Mouse (Mus musculus) cerebellum, adult 8-10 months (tissue): ENCODE data around the gene Brsk2.

Experiments
- DNase-seq: peaks from one replicate; pipeline ENCODE4 v3.0.0; 2022

Brsk2 gene

DNA sequence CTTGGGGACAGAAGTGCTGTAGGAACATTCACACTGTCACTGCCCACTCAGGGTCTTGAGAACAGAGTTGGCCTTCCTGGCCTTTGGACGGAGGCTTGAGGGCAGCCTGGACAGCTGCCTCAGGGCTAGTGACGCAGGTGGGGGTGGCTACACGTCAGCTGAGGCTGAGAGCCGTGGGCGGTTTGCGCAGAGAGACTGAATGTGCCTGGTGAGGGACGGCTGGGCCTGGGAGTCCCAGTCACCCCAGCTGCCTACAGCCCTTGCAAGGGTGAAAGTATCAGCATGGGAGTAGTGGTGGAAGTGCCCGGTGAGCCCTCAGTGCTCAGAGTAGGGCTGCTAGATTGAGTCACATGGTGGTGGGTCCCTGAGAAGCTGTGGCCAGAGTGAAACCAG is 6.6 kb downstream of the Brsk2 start:
- DNase-seq, result peak; percentile 49

DNA sequence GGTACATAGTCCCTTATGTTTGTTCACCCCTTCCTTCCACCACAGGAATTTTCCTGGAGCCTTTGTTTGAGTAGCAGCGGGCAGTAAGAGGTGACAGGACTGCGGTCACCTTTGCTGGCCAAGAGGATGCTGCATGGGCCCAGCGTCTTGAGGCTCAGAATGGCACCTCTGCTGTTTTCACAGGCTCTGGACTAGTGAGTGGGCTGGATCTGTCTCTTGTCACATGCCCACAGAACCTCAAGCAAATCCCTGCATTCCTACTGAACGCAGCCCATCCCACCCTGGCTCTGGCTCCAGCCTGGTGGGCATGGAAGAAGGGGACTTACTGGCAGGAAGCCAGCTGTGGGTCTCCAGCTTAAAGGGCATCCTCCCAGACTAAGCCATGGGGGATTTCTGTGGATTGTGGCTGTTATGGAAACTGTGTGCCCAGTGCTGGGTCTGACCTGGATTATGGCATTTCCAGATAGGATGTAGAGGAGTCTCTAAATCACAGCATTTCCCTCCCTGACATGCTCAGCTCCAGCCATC is 8.0 kb downstream of the Brsk2 start:
- no peak for DNase-seq

DNA sequence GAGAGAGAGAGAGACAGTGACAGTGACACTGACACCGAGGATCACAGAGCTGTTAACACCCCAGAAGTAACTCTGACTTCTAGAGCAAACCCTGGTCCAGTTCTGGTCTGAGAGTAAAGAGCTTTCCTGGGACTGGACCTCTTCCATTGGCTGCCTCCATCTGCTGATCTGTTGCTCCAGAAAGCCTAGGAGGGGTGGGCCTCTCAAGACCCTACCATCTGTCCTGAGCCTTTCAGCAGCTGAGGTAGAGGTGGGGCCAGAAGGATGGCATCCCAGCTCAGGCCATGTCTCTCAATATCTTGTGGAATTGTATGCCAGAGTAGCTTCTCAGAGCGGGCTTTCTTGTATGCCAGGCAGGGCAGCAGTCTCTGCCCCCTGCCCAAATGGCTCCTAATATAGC is 8.7 kb downstream of the Brsk2 start:
- DNase-seq, result no peak

DNA sequence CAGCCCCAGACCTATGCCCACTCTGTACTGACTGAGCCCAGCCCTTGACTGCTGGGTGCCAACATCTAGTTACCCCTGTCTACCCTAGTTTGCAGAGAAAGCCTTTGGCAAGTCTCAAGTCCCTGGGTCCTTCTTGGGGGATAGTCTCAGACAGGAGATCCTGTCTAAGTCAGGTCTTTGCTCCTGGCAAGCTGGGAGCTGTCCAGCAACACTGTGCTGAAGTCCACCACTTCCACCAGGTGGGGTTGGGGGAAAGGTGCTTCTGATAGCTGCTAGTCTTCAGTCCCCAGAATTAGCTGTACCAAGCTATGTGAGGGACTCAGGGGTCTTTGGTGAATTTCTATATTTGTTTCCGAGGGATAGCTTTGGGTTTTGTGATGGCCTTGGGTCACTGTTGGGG is 9.6 kb downstream of the Brsk2 start:
- no peak for DNase-seq

DNA sequence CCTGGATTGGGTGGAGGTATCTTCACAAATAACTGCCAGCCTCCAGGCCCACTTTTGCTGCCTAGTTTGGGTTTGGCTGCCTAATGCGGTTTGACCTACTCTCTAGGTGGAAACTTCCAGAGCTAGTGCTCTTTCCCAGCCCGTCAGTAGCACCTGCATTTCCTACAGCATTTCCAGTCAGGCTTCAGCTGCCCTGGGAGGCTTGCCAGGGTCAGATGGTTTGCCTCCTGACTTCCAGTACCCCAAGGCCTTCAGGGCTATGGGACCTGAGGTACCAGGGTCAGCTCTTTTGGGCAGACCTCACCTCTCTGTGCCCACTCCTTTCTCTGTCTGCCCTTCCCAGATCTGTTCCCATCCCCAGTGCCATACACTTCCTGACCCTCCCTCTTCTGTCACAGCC is 11.4 kb downstream of the Brsk2 start:
- no peak for DNase-seq

DNA sequence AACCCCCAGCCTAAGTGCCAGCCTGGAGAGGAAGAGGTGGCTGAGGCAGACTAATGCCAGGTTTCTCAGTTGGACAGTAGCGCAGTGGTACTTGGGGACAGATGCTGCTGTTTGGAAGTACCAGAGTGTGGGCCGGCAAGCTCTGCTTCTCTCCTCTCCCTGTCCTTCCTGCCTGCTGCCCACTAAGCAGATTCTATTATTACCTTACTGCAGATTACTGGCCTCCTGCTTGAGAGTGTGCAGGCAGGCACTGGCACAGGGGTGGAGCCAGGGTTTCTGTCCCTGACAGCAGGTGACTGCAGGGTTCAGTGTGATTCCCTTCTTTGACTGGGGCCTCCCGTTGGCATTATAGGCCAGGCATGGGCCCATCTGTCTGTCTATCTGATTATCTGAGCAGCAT is 11.9 kb downstream of the Brsk2 start:
- DNase-seq, result peak; percentile 63

DNA sequence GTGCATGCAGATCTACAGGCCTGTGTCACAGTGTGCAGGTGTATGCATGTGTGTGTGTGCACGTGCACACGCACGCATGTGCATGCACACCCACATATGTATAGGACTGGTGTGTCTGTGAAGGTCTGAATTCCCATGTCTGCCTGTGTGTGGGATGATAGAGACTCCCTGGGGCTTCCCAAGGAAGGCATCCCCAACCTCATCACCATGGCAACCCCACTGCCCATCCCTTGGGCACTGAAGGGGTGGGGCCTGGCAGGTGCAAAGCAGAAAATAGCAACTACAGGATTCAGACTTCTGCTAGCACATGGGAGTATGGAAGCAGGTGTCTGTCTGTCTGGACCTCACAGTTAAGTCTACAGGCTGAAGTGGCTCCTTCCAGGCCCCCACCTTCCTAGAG is 13.0 kb downstream of the Brsk2 start:
- DNase-seq, result no peak

DNA sequence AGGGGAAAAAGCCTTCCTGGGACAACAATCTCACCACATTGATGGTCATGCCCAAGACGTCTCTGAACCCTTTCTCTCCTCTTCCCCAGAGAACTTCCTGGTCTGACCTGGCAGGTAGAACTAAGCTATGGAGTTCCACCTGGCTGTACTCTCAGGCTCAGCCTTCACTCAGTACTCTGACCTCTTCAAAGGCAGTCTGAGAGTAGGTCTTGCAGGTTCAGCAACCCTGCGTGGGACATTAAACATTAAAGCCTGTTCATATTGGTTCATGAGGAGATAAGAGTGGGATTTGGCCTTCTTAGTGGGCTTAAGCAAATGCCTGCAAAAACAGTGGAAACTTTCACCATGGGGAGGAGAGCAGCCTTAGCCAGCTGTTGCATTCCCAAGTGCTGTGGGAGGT is 16.7 kb downstream of the Brsk2 start:
- DNase-seq, result no peak

DNA sequence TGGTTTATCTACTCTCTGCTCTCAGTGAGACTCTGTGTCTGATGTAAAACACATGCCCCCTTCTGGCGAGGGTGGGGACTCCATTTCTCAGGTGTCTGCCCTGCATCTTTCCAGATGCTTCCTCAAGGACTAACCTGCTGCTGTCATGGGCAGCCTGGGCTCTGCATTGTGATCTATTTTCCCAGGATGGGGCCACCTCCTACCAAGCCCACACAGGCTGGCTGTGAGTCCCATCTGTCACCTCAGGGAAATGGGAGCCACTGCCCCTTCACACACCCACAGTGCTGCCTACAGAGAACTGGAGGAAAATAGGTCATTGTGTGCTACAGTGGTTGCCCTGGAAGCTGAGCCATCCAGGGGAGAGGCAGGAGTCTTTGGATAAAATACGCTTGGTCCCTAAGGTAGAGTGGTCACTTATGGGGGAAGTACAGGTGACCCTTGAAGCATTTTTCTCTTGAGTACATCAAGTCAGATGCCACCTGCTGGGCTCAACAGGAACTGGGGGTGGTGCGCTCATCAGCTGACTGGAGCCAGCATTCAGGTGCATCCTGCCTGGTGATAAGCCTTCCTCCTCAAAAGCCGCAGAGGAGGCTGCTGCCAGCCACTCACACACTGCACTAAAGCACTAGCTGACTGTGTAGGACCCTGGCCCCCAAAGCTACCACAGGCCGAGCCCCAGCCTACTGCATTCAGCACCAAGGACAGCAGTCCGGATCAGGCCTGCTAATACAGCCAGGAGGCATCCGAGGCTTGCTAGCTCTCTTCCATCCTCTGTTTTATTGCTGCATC is 23.5 kb downstream of the Brsk2 start:
- no peak for DNase-seq

DNA sequence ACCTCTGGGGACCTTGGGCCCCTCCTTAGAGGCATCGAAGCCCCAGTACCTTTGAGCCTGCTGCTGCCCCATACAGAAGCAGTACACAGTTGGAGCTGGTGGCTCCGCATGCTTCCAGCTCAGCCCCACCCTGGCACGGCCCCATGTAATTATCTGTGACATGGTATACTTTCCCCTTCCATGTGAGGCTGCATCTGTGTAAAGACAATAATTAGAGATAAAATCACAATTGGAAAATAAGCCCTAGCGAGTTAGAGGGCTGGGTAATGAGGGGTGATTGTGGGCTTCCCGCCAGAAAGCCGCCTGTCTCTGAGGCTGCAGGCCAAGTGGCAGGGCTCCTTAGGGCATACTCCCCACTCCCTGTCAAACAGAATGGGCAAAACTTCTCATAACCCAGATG is 28.5 kb downstream of the Brsk2 start:
- DNase-seq, result no peak

DNA sequence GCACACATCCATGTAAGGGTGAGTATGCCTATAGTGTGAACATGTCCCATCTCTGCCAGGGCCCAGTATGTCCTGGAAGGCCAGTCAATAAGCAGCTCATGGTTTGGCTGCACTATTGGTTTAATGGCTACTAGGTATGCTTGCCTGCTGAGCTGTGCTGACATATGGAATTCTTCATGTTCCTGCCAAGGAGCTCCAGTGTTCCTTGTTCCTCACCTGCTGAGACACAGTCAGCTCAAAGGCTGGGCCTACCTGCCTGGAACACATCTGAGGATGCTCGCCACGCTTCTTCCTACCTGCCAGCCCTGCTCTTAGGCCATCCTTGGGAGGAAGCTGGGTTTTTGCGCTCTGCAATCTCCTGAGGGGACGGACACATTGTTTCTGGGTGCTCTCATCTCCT is 29.7 kb downstream of the Brsk2 start:
- no peak for DNase-seq

DNA sequence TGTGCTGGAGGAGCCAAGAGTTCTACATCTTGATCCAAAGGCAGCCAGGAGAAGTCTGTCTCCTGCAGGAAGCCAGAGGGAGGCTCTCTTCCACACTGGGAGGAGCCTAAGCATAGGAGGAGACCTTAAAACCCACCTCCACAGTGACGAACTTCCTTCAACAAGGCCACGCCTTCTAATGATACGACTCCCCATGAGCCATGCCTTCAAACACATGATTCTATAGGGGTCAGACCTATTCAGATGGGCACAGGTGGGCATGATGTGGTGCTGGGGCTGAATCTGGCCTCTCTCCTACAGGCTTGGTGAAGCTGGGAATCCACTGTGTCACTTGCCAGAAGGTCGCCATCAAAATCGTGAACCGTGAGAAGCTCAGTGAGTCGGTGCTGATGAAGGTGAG is 31.7 kb downstream of the Brsk2 start:
- DNase-seq, result no peak

DNA sequence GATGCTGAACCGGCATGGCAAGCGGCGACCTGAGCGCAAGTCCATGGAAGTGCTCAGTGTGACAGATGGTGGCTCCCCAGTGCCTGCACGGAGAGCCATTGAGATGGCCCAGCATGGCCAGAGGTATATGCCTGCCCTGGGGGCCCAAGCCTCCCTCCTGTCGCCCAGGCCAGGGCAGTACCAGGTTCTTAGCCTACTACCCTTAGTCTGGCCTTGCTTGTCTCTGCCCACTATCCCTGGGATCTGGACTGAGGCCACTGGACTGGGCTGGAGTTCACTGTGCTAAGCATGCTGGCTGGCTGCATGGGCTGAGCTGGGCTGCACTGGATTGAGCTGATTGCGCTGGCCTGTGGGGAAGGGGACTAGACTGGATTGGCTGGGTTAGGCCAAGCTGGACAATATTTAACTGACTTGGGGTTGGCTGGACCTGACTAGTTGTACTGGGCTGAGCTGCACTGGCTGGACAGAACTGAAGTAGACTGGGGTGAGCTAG is 38.8 kb downstream of the Brsk2 start:
- peak; percentile 50 for DNase-seq

DNA sequence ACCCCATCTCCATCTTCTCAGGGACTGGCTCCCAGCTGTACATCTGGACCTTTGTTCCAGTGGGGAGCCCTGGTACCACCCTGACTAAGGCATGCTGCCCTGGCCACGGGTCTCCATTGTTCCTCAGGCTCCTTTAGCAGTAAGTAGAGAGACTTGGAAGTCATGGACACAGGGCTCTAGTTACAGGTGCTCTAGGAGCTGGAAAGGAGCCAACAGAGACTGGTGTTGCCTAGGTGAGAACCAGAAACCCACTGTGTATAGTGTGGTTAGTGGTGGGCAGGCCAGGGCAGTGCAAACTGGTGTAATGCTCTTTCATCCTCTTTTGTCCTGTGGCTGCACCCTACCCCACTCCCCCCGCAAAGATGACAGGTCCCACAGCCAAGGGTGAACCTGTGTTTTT is 41.6 kb downstream of the Brsk2 start:
- no peak for DNase-seq

DNA sequence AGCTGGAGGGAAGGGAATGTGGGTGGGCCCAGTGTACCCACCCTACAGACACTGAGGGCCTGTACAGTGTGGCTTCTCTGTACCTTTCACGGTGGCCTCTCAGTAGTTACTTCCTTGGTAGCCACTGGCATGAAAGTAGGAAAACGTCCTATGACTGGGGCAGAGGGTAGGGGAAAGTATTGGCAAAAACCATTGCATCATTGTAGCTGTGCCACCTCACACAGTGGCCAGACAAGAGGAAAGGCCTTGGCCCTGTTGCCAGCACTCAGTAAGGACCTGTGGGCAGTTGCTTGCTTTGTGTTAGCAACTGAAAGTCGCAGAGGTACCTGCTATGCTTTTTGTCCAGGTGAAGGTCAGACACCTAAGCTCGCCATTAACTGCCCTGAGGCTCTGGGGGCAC is 44.6 kb downstream of the Brsk2 start:
- DNase-seq, result no peak

DNA sequence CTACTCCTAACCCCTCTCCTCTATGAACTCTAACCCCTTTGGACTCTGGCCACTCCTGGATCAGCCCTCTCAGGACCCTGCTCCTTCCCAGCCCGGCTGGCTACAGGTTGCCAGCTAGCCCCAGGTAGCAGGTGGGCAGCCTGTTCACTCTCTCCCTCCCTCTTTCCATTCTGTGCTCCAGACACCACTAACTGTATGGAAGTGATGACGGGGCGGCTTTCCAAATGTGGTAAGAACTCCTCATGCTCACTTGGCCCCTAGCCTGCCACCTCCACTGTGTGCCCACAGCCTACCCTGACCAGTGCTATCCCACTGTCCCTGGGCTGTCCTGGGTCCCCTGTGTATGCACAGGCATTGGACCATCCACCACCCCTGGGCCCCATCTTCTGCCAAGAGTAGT is 51.1 kb downstream of the Brsk2 start:
- peak; percentile 64 for DNase-seq

DNA sequence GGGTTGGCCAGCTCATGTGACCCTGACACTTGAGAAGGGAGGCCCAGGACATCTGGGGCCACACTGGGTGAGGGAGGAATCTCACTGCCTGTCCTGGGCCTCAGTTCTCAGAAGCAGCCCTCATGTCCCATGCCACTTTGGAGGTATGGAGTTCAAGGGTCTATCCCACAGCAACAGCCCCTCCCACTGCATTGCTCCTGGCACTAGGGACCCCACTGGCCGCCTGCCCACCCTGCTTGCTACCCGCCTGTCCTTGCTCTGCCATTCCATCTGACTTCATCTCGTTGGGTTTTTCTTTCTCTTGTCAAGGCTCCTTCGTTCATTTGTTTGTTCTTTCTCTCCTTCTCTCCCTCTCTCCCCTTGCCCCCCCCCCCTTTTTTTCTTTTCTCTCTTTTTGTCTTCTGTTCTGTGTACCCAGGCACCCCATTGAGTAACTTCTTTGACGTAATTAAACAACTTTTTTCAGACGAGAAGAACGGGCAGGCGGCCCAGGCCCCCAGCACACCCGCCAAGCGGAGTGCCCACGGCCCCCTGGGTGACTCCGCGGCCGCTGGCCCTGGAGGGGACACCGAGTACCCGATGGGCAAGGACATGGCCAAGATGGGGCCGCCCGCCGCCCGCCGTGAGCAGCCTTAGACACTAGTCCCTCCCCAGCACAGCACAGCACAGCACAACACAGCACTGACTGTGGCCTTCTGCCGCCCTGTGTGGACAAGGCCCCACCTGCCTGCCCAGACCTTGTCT is 52.2 kb downstream of the Brsk2 start:
- no peak for DNase-seq

DNA sequence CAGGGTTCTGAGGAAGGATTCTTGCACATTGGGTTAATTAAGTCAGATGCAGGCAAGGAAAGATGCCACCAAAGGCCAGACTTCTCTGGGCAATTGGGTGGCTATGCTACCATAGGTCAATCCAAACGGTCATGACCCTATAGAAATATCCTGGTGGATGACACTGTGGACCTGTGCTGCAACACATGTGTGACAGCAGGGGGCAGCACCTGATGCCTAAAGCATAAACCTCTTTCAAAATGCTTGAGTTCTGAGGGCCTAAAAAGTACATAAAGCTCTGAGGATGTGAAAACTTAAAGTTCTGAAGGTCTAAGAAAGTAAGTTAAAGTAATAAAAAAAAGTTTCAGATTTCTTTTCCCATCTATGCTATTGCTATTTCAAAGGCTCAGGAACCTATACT is 67.0 kb downstream of the Brsk2 start:
- DNase-seq, result no peak

DNA sequence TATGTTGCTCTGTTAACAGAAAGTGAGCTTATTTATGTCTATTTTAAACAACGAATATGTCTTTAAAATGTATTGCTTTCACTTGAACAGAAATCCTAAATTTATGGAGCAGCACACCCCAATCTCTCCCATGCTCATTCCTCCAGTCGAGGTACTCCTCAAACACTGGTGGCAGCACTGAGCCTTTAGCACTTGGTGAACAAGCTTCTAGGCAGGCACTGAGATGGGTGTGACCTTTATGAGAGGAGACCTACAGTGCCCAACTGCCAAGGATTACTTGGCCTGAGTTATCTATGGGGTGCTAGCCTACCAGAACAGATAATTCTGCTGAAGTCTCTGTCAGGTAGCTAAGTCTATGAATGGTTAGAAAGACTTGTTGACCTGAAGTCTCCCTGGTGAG is 70.1 kb downstream of the Brsk2 start:
- DNase-seq, result no peak

DNA sequence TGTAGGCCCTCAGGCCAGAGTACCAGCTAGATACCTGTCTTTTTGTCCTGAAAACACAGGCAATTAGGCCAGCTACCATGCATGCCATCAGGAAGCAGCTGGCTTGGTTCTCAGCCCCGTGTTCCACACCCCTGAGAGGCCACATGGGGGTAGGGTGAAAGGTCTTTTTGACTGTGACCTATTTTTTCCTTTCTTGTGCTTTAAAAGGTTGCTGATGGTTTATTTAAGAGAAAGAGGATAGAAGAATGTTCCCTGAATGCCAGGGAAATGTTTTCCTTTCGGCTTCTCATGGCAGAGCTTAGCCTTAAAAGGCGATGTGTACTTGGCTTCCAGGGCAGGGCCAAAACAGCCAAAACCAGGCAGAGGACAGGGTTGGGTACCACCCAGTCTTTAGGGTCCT is 71.3 kb downstream of the Brsk2 start:
- DNase-seq, result no peak

DNA sequence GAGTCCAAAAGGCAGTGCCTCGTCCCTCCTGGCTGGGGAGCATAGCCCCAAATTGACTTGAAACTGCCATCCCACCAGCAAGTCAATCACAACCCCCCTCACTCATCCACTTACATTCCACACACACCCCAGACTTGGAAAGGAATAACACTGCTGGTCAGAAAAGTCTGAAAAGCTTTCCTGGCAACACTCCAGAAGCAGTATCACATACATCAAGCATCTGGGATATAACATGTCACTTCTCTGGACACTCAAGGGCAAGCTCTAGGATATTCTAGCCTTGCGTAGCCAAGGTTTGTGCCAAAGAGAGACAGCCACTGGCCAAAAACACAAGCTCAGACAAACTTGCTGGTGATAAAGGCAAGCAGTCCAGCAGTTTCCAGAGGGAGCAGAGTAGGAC is 75.6 kb downstream of the Brsk2 start:
- DNase-seq, result no peak

DNA sequence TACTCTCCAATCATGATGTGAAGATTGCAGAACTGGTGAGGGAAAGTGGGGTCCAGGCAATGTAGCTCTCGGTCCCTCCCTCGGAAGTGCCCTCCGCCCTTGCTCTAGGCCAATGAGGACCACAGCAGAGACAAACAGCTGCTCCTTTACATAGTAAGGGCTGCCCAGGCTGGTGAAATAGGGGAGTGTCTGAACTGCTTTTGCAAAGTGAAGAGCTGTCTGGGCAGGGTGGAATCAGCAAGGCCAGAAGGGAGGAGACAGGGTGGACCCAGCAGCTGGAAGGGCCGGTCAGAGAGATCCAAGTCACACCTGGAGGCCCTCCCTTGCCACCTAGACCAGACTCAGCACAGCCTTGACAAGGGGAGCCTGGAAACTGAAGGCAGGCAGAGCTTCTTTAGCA is 76.4 kb downstream of the Brsk2 start:
- DNase-seq, result no peak

DNA sequence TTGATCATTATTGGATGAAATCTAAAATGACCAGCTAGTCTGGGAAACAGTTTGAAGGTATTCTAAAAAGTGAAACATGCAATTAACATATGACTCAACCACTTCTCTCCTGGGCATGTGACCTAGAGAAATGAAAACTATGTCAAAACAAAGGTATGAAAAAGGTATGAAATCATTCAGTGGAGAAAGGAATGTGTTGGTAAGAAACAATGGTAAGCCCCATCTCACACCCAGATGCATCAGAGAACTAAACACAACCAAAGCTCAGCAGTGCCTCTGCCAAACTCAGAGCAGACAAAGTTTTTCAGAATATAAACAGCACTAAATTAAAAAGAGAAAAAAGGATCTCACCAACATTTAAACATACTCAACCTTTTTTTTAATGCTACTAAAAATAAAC is 80.5 kb downstream of the Brsk2 start:
- DNase-seq, result no peak

DNA sequence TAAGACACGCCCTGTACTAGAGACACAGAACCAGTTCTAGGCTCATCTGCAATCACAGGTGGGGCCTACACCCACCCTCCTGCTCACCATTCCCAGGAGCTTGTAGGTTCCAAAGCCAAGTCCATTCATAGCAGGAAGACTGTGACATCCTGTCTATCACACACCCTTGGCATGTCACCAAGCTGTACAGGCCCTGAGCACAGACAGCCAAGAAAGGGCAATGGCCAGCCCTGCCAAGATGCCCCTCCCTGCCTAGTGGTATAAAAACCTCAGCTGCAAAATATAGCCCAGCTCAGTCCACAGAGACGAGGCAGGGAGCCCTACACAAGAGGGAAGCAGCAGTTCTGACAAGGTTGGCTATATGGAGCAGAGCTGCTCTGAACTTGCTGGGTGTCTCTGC is 84.6 kb downstream of the Brsk2 start:
- DNase-seq, result peak; percentile 36
